Mouse (Mus musculus) retina, postnatal 7 days (tissue): ENCODE results near the gene Tmem260.
"Not testable (repeated sequence)": the region's sequence is repeated elsewhere in the genome, so short reads cannot be mapped to it uniquely, and the experiment has no call there.

Experiments used
- DNase-seq: peaks from one replicate; pipeline ENCODE4 v3.0.0-alpha.2; 2012; ENCODE audit warnings: low read depth, low spot score

Gene Tmem260

DNA sequence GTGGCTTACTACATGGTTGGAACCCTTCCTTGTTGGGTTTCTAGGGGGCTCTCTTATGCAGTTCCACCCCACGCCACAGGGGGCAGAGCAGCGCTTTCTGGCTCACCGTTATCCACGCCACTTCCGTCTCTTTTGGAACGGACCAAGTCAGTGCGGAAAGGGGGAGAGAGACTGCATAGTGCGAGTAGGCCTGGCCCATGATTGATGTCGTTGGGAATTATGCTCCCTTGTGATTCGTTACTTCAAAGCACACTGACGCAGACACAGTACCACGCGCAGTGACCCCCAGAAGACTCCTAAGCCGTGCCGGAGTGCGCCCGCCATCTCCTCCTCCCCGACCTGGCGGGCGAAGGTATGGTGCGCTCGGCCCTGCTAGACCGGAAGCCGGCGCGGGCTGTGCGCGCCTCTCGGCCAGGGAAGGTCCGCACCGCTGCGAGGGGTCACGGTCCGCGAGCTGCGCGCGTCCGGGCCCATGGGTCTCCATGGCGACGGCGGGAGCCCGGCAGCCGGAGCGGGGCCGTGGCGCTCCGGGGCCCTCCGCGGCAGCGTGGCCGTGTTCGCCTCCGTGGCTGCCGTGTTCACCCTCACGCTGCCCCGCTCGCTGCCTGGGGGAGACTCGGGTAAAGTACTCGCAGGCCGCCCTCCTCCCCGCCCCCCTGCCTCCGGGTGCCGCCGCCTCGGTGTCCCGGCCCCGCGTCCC, at the start of gene Tmem260:
Gene Tmem260, plus strand, starts transcription at position 141 of the 700 bp plus-strand sequence.
- DNase-seq, result peak; percentile 93

DNA sequence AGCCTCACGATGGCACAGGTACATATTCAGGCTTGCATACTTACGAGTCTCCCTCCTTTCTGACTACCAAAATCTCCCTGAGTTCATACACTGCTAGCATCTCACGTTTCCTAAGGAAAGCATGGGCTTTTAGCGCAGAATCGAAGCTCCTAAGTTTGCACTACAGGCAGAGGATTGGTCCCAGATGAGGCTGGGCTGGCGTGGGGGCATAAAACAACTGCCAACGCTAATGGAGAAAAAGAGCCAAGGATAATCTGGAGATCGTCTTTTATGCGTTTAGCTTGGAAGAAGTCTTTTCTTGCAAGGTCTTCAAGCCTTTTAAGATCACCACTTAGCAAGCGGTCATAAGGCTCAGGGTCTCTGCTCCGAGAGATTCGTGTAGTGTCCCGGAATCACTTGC, 39.8 kb upstream of the Tmem260 start:
- no peak for DNase-seq

DNA sequence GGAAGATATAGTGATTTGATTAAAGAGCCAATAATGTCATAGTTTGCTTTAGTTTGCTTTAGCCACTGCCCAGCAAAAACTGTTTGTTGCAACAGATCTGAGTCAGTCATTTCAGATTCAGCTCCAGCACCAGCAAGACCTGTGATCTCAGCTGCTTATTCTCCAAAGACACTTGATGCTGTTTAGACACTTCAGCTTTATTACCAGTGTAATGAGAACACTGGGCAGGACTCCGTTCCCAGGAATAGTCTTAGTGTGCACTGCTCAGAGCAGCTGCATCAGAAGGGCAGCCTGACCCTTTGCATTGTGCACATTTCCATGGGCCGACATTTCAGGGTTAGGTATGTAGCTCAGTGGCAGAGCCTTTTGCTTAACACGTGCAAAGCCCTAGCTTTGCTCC, 28.9 kb upstream of the Tmem260 start:
- no peak for DNase-seq

DNA sequence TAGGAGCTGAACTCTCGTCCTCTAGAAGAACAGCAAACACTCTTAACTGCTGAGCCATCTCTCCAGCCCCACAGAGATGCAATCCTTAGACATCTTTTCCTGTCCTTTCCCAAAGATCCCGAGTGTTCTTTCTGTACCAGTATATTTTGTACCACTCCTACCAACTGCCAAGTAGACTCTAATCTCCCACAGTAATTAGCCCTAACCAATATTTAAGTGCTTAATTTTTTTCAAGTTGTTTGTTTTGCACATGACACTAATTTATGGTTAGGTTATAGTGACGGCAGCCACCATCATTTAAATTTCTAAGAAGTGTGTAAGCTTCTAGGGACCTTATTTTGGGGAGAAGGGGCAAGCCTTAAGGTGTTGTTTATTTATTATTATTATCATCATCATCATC, 27.7 kb upstream of the Tmem260 start:
- no peak for DNase-seq

DNA sequence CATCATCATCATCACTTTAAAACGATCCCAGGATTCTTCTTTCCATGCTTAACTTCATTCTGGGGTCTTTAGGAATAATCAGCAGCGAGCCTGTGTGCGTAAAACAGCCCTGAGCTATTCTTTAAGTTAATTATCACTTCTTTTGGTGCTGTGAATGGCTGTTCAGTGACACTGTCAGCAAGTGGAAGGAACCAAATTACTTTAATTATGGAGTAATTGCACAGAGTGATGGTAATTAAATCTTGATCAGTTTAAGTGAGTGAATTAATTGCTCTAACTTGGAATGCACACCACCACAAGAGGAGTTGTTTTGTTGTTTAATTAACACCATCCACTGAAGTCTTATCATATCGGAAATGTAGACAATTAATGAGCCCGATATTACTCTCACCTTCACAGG, 27.3 kb upstream of the Tmem260 start:
- no peak for DNase-seq

DNA sequence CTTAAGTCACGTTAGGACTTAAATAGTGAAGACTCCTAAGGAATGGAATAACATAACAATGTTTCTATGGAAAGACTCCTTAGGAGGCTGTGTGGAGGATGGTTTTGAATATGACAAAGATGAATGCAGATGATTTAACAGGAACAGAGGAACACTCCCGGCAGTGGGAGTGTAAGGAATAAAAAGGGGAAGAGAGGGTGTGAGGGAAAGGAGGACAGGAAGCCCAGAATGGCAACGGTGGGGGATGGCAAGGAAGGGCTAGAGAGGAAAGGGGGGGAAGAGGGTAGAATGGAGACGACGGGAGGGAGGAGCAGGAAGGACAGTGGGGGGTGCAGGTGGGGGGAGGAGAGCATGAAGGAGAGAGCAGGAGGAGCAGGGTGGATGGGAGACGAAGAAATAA, 24.4 kb upstream of the Tmem260 start:
- DNase-seq, result no peak

DNA sequence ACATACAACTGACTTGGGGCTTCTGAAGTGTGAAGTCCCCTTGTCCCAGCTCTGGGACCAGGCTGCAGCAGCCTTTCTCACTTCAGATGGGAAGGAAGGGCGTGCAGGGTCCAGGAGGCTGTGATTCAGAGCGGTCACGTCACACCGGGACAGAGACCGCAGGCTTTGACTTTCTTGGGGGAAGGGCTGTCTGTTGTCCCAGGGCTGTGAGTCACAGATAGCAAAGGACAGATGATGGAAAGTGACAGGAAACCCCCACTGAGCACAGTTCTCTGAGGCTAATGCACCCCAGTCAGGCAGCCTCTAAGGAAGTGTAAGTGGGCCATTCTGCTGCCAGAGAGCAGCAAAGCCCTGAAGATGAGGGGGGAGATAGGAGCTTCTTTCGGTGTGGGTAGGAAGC, 23.9 kb upstream of the Tmem260 start:
- DNase-seq, result no peak

DNA sequence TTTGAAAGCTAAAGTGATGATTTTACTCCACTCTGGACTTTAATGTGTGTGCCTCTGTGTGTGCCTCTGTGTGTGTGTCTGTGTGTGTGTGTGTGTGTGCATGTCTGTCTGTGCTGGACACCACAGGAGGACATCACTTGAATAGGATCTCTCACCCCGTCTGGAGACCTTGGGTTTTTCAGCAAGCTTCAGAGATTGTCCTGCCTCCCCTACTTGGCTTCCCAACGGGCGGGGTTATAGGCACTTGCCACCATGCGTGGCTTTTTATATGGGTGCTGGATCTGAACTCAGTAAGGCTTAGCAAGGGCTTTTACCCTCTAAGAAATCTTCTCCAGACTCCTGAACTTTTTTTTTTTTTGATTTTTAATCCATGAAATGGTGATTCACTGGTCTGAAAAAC, 23.5 kb upstream of the Tmem260 start:
- DNase-seq, result no peak

DNA sequence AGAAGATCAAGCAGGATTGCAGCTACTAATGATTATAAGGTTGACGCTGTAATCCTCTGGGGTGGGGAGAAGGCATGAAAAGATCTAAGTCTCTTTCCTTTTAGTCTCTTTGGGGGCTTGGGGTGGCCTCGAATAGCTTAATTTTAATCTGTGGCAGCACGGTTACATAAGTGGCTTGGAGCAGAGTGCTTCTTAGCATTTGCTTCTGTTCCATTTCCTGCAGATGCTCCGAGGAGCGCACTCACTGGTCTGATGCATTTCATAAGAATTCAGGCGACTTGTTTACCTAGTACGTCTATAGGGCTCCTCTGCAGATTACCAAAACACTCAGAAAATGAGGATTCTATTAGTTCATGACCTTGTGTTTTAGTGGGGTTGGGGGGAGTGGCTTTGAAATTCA, 23.0 kb upstream of the Tmem260 start:
- DNase-seq, result no peak

DNA sequence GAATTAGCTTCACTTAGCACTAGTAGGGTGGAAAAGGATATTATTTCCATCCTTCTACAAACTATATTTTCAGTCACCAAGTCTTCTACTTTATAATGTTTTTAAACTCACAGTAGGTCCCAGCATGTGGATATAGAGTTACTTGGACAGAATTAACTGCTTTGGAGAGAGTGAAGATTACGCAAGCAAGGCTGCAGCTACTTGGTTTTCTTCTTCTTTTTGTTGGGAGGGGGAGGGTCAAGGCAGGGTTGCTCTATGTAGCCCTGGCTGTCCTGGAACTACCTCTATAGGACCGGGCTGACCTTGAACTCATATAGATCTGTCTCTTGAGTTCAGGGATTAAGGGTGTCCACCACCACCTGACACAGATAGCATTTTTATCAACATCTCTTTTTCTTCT, 13.9 kb upstream of the Tmem260 start:
- DNase-seq, result no peak

DNA sequence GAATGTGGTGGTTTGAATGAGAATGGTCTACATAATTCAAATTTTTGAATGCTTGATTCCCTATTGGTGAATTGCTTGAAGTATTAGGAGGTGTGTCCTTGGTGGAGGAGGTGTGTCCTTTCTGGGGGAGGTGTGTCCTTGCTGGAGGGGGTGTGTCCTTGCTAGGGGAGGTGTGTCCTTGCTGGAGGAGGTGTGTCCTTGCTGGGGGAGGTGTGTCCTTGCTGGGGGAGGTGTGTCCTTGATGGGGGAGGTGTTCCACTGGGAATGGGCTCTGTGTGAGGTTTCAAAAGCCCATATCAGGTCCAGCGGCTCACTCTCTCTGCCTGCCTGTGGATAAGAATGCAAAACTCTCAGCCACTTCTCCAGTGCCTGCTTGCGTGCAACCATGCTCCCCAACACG, 2.1 kb upstream of the Tmem260 start:
- no peak for DNase-seq

DNA sequence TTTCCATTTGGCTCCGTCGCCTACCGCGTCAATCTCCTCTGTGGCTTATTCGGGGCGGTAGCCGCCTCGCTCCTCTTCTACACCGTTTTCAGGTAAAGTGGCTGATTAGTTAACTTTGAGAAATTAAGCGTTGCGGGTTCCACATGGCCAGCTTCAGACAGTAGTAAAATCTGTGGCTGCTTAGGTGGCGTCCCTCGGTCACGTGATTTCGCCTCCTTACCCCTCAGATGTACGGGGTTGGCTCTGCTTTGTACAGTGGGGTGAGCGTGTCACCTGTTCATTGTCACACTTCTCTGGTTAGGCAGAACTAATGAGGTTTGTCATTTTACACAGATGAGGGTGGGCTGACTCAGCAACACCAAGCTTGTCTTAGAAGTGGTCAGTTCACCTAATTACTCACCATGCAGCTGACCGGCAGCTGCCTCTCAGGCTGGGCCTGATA, 6.1 kb downstream of the Tmem260 start:
- no peak for DNase-seq

DNA sequence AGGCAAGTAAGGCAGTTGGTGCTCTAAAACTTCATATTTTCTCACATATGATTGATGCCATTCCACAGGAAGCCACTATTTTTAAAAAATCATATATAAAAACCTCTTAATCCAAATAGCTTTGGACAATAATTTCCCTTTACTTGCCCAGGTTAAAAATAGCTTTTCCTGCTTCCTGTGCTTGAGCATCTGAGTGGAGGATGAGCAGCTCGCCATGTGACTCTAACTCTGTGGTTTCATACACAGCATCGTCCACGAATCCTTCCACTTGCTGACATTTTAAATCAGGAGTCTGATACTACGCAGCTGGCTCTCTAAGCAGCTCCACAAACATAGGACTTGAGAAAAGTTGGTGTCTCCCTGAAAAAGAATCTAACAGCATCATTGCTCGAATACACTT, 7.5 kb downstream of the Tmem260 start:
- DNase-seq, result no peak

DNA sequence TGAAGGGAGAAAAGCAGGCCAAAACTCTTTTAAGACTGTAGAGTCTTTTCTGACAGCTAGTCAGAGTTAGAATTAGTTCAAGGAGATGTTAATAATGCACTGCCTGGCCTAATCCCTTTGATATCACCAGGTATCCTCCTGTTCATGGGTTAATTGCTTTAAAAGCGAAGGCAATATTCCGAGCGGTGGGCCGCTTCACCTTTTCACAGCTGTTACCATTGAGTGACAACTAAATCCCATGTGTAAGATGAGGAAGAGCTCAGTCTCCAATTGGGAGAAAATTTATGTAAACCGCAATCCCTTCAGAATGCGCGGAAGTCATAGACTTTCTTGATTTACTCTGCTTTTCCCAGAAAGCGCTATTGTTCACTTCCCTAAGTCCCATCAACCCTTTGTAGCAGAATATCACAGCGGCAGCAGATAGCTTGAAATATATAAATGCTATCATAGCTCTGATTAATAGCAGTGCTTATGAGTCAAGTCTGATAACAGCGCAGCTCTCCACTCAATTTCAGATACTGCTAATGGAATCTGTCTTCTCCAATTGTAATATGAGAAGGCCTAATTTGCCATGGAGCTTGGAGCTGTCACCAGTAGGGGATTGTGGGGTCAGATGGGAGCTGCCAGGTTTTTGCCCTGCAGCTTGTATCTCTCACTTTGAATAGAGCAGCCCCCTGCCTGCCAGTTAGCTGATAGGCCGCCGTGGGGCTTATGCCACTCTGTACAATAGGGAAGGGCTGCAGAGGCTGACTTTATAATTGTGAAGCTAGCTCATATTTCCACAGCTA, 10.6 kb downstream of the Tmem260 start:
- no peak for DNase-seq

DNA sequence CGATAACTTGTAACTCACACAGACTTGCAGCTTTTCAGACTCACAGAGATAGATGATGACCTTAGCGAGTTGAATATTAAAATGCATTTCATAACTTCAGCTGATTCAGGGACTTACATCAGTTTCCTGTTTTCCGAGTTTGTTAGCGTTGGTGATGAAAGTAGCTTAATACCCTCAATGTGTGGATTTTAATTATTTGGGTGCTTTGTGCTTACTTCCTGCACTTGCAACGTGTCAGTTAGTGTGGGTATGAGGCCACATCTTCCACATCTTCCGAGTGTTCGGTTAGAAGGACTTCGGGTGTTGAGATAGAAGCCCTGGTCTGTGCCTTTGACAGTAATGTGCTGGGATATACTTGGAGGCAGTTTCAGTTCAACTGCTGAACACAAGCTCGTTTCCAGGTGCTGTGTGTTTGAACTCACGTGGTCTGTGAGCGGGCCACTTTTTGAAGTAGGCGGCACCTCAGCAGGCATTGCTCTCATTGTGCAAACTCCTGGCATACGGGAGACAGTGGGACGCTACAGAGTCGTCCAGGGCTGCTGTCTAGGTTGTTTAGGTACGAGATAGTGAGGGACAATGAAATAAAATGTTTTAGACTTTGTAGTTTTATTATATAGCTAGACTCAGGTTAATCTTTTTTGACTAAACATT, 11.5 kb downstream of the Tmem260 start:
- no peak for DNase-seq

DNA sequence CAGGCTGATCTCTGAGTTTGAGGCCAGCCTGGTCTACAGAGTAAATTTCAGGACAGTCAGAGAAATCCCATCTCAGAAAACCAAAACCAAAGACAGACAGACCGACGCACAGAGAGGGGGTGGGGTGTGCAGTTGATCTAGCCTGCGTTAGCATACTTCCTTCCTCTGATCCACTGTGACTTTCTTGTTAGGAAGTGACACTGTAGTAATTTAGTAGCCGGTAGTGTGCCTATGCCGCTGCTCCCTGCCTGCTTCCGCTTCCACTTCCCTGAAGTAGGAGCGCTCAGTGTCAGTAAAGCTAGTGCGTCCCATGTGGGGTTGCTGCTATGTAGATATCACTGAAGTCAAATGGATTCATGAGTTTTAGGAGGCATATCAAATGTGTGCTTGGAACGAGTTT, 13.0 kb downstream of the Tmem260 start:
- no peak for DNase-seq

DNA sequence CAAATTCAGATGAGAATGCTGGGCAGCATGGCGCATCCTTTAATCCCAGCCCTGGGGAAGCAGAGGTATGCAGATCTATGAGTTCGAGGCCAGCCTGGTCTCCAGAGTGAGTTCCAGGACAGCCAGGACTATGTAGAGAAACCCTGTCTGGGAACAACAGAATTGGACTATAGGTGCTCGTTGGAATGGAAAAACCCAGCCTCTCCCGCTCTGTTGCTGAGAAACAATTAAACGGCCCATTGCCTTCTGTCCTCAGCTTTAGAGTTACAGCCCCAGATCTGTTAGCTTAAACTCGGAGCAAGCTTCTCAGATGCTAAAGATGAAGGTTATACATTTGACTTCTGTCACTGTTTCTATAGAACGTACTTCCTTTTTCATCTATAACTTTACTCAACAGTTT, 22.4 kb downstream of the Tmem260 start:
- no peak for DNase-seq

DNA sequence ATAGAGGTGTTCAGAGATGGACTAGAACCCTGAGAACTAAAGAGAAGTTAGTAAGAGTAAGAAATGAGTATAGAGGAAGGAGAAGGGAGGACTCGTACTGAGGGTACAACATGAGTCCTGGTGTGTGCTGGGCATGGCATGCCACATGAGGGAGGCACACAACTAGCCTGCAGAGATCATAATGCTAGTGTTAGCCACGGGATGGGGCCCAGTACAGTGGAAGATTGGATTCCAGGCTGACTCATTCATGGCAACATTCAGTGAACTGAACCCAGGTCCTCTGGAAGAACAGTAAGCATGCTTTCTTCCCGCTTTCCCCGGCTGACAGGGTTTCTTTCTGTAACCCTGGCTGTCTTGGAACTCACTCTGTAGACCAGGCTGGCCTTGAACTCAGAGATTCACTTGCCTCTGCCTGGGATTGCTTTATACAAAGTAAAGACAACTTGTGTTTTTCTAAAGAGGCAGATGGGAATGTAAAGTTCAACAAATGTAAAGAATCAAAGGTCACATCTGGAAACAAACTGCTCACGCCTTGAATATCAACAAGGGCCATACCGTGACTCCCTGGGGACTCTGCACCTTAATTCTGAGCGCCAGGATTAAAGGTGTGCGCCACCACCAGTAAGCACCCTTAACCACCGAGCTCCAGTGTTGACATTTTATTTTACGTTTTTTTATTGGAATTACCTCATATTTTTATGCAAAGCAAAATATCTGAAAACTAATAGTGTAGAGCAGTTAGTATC, 25.0 kb downstream of the Tmem260 start:
- no peak for DNase-seq

DNA sequence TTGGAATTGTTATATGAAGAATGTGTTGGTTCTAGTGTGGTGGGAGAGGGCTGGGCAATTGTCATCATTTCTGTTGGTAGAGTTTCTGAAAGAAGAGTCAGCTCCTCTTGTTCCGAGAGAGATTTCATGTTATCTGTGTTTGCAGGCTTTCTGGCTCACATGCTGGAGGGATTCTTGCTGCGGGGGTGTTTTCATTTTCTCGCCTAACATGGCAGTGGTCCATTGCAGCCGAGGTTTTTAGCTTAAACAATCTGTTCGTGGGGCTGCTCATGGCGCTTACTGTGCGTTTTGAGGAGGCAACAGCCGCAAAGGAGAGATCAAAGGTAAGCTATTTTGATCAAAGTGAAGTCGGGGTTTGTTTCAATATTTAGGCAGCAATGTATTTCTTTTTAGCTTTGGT, 26.3 kb downstream of the Tmem260 start:
- DNase-seq, result no peak

DNA sequence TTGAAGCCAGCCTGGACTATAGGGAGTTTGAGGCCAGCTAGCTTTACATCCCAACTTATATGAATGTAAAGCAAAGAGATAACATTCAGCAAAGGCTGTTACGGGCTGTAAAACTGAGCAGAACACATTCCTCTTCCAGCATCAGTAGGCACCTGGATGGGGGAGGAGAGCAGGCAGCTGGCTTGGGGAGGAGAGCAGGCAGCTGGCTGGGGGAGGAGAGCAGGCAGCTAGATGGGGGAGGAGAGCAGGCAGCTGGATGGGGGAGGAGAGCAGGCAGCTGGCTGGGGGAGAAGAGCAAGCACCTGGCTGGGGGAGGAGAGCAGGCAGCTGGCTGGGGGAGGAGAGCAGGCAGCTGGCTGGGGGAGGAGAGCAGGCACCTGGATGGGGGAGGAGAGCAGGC, 29.4 kb downstream of the Tmem260 start:
- no peak for DNase-seq

DNA sequence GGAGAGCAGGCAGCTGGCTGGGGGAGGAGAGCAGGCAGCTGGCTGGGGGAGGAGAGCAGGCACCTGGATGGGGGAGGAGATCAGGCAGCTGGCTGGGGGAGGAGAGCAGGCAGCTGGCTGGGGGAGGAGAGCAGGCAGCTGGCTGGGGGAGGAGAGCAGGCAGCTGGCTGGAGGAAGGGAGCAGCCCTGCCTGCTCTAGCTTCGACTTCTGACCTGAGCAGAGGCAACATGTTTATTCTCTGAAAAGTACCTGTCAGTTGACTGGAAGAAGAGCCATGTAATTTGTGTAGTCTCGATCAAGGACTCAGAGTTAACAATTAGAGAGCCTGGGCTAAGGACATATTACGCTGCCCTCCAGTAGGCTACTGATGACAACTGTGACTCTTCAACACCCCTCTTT, 29.9 kb downstream of the Tmem260 start:
- not testable (repeated sequence) for DNase-seq

DNA sequence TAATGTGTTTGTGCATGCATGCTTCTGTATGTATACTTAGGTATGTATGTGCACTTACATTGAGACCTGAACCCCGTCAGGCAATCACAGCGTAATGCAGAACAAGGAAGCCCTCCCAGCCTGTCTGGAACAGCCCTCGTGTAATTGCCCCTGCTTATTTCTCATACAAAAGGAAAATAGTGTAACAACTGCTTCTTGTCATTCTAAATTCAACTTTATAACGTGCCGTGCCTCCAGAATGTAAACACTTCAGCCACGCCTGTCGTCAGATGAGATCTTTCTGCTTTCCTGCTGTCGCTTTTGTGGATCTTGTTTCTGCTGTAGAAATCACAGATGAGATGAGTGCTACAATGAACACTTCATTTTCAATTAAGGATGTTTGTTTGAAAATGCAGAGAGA, 30.4 kb downstream of the Tmem260 start:
- no peak for DNase-seq
